Mouse (Mus musculus): ENCODE data around the gene Map3k5. TPM values are rescaled to one million over a fixed set of nuclear protein-coding genes. Genes with fewer than 3 reads are reported as not detected.
A peak's percentile ranks its signal among the peaks of the same experiment; 100 is the strongest.

Gene Map3k5
- polyA plus RNA-seq, 1 experiment from 2014 or later: 1.3 TPM

- Histone ChIP-seq H3K4me2 (no peak overlapping the region), H3K27me3 (replicated peaks) (no peaks in the 10 kb centered on the region), H3K27ac (peak overlapping the region; percentile 73; the same call in 1 of the 2 replicates), H3K36me3 (peaks cover 6% of the 10 kb centered on the region; the same call in 1 of the 2 replicates), H3K4me3 (no peak overlapping the region), H3K4me1 (peaks cover 39% of the 10 kb centered on the region), H3K9ac (no peak overlapping the region), H3K9me3 (replicated peaks) (no peaks in the 10 kb centered on the region)
- 79% methylated on average over 1 of the region's 1 CpGs for WGBS (ENCODE audit: insufficient replicate concordance)
- ATAC-seq: no peak
Measured at GRCm38 (mm10) chr10:20136505-20136904, 202.2 kb downstream of the Map3k5 start.

DNA sequence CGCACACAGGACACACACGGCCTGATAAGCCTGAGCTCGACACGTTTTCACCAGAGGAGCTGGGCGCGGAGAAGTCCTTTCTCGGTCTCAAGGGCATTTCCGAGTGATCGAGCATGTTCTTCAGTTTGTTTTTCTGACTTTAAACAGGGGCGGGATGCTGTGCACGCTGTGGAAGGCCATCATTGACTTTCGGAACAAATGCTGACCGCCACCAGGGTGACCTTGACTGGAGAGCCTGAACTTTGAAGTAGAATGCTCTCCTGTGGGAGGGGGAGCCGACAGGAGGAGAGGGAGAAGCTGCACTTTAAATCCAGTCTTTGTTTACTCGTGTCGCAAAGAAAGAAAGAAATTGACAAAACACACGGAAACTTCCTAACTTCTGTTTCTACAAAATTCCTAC, 207.1 kb downstream of the Map3k5 start:
- no peak overlapping the region for H3K27ac ChIP-seq
- ATAC-seq: no peak
- 77% methylated on average over 17 of the region's 17 CpGs for WGBS (ENCODE audit: insufficient replicate concordance)

DNA sequence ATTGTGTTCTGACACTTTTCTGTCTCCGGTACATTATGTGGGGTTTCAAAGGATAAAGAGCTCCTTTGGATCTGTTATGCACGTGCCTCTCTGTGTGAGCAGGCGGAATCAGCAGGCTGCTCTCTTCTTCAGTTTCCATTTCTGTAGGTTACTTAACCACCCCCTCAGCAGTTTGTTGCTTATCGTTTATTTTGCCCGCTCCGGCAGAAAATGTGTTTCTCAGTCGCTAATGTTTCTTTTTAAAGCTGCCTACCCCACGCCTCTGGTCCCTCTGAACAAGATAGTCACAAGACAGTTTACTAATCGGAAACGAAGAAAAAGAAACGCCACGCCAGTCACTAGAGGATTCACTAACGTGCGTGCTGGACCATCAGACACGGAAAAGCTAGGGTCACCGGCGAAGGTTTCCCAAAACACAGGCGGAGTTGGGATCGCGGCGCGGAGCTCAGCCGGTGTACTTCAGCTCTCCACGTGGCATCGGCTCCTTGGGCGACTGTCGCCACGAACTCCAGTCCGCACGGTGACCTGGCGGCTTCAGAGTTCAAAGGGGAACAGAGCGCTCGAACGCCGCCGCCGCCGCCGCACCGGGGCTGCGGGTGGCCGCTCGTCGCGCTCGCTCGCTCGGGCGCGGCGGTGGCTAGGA, 214.0 kb downstream of the Map3k5 start, which contains the start of gene Map7:
TSS of gene Map7 (plus strand) at position 342 of the 643 bp plus-strand sequence.
- Histone ChIP-seq H3K27me3 (replicated peaks) (peaks cover 42% of the 10 kb centered on the region), H3K9ac (peak within 1 kb of the TSS; percentile 78), H3K27ac (peak within 1 kb of the TSS; percentile 20; the same call in 1 of the 2 replicates), H3K36me3 (no peaks in the 10 kb centered on the region), H3K4me3 (peak within 1 kb of the TSS; percentile 75), H3K4me1 (peaks cover 27% of the 10 kb centered on the region), H3K4me2 (peak within 1 kb of the TSS; percentile 99), H3K9me3 (replicated peaks) (no peaks in the 10 kb centered on the region)
- ATAC-seq: no peak; the same call in 1 of the 2 replicates
- 3% methylated on average over 51 of the region's 51 CpGs for WGBS (ENCODE audit: insufficient replicate concordance)

More for the DNA sequence above, 207.1 kb downstream of the Map3k5 start:
- H3K4me3 ChIP-seq: no peak overlapping the region
- no peaks in the 10 kb centered on the region for H3K9me3 ChIP-seq (replicated peaks)
- no peak overlapping the region for H3K4me2 ChIP-seq
- H3K27me3 ChIP-seq (replicated peaks): peaks cover 1% of the 10 kb centered on the region; the same call in 1 of the 2 replicates
- H3K9ac ChIP-seq: no peak overlapping the region
- peaks cover 4% of the 10 kb centered on the region; the same call in 1 of the 2 replicates for H3K36me3 ChIP-seq
- H3K4me1 ChIP-seq: peaks cover 10% of the 10 kb centered on the region

DNA sequence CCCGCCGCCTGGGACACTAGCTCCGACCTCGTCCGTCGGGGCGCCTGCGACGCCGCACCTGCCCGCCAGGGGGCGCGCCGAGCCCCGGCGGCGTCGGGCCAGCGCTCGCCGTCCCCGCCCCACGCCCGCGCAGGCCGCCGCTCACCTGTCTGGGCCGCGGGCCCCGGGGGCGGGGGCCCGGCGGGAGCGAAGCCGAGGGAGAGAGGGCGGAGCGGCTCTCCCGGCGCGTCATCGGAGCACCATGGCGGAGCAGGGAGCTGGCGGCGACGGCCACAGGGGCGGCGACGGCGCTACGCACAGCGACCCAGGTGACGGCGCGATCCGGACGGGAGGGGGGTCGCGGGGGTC, 214.5 kb downstream of the Map3k5 start:
- Histone ChIP-seq H3K4me2 (peak overlapping the region; percentile 99), H3K4me1 (peaks cover 32% of the 10 kb centered on the region), H3K36me3 (no peaks in the 10 kb centered on the region), H3K27ac (peak overlapping the region; percentile 20; the same call in 1 of the 2 replicates), H3K4me3 (peak overlapping the region; percentile 75), H3K9me3 (replicated peaks) (no peaks in the 10 kb centered on the region), H3K9ac (peak overlapping the region; percentile 78), H3K27me3 (replicated peaks) (peaks cover 42% of the 10 kb centered on the region)
- peak; percentile 86 for ATAC-seq
- WGBS (ENCODE audit: insufficient replicate concordance): under 1% methylated on average over 48 of the region's 58 CpGs

GRCm38 (mm10) chr10:20149121-20149834, 215.0 kb downstream of the Map3k5 start:
- no peaks in the 10 kb centered on the region for H3K36me3 ChIP-seq
- peak overlapping the region; percentile 75 for H3K4me3 ChIP-seq
- peak overlapping the region; percentile 20; the same call in 1 of the 2 replicates for H3K27ac ChIP-seq
- no peaks in the 10 kb centered on the region for H3K9me3 ChIP-seq (replicated peaks)
- H3K4me2 ChIP-seq: peak overlapping the region; percentile 99
- H3K4me1 ChIP-seq: peaks cover 33% of the 10 kb centered on the region
- peaks cover 42% of the 10 kb centered on the region for H3K27me3 ChIP-seq (replicated peaks)
- peak; percentile 61 for ATAC-seq
- peak overlapping the region; percentile 78 for H3K9ac ChIP-seq
- under 1% methylated on average over 54 of the region's 74 CpGs for WGBS (ENCODE audit: insufficient replicate concordance)

DNA sequence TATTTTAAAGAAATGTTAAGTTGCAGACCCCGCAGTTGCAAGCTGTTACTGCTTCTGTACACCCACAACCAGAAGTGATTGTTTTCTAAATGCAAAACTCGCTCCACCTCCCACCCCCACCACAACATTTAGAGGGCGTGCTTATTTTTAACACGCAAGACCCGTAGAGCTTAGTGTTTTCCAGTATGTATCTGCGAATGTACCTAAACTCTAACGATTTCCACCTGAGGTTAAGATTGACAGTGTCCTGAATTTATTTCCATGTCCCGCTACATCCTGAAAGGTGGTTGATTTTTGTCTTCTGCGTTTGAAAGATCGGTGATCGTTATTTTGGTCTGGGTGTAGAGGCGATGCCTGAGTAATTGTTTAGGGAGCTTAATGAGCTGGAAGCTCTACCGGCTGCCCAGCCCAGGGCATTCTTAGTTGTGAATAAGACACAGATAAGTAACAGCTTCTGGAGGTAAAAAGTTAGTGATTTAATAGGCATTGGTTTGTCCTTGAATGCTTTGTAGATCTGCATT, 215.6 kb downstream of the Map3k5 start:
- Histone ChIP-seq H3K9me3 (replicated peaks) (no peaks in the 10 kb centered on the region), H3K27me3 (replicated peaks) (peaks cover 42% of the 10 kb centered on the region), H3K27ac (no peak overlapping the region), H3K4me1 (peaks cover 35% of the 10 kb centered on the region), H3K4me3 (peak overlapping the region; percentile 75), H3K4me2 (peak overlapping the region; percentile 99), H3K9ac (peak overlapping the region; percentile 78; the same call in 1 of the 2 replicates), H3K36me3 (no peaks in the 10 kb centered on the region)
- 9% methylated on average over 13 of the region's 13 CpGs for WGBS (ENCODE audit: insufficient replicate concordance)
- ATAC-seq: no peak

DNA sequence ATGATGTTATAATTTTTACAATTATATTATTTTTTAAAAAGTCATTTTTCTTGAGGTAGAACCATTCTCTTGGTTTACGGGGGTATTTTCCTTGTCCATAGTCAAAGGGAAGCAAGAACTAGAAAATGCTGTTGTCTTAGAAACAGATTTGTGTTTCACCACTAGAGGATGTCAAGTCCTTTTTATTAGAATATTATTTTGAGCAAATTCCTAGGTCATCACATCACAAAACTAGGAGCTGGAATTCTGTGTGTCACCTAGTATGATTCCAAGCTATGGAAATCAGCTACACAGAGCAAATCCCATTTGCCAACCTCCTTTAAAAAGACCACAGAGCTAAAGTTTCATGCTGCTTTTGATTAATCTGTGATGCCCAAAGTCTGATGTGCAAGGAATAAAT, 217.9 kb downstream of the Map3k5 start:
- H3K9ac ChIP-seq: no peak overlapping the region
- H3K36me3 ChIP-seq: no peaks in the 10 kb centered on the region
- no peak overlapping the region for H3K4me3 ChIP-seq
- H3K4me1 ChIP-seq: peaks cover 45% of the 10 kb centered on the region
- ATAC-seq: no peak
- no peak overlapping the region for H3K4me2 ChIP-seq
- peaks cover 33% of the 10 kb centered on the region for H3K27me3 ChIP-seq (replicated peaks)
- no peak overlapping the region for H3K27ac ChIP-seq
- no peaks in the 10 kb centered on the region for H3K9me3 ChIP-seq (replicated peaks)
- WGBS (ENCODE audit: insufficient replicate concordance): 85% methylated on average over 1 of the region's 1 CpGs

GRCm38 (mm10) chr10:20153507-20153906, 219.2 kb downstream of the Map3k5 start:
- Histone ChIP-seq H3K27me3 (replicated peaks) (peaks cover 20% of the 10 kb centered on the region), H3K36me3 (no peaks in the 10 kb centered on the region), H3K9ac (no peak overlapping the region), H3K4me2 (no peak overlapping the region), H3K4me3 (no peak overlapping the region), H3K9me3 (replicated peaks) (no peaks in the 10 kb centered on the region), H3K4me1 (peaks cover 38% of the 10 kb centered on the region), H3K27ac (no peak overlapping the region)
- ATAC-seq: no peak
- 58% methylated on average over 2 of the region's 2 CpGs for WGBS (ENCODE audit: insufficient replicate concordance)

DNA sequence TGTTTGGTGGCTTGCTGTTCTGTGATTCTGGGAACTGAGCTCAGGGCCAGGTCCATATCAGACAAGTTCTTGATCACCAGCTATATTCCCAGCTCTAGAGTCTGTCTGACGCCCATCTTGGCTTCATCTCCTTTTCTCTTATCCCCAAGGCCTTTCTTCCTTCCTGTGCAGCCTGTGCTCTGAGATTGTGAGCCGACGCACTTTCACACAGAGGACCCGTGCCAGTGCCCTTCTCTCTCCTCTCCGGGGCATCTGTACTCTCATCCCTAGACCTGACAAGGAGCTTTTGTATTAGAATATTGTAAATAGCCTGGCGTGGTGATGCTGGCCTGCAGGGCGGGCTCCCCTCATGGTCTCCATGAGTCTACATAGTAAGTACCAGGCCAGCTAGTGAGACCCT, 221.1 kb downstream of the Map3k5 start:
- 25% methylated on average over 7 of the region's 7 CpGs for WGBS (ENCODE audit: insufficient replicate concordance)
- H3K4me2 ChIP-seq: no peak overlapping the region
- no peak overlapping the region for H3K4me3 ChIP-seq
- H3K27me3 ChIP-seq (replicated peaks): peaks cover under 1% of the 10 kb centered on the region
- H3K9ac ChIP-seq: no peak overlapping the region
- peak; percentile 40; the same call in 1 of the 2 replicates for ATAC-seq
- H3K27ac ChIP-seq: no peak overlapping the region
- H3K4me1 ChIP-seq: peaks cover 19% of the 10 kb centered on the region
- H3K9me3 ChIP-seq (replicated peaks): no peaks in the 10 kb centered on the region
- H3K36me3 ChIP-seq: no peaks in the 10 kb centered on the region

DNA sequence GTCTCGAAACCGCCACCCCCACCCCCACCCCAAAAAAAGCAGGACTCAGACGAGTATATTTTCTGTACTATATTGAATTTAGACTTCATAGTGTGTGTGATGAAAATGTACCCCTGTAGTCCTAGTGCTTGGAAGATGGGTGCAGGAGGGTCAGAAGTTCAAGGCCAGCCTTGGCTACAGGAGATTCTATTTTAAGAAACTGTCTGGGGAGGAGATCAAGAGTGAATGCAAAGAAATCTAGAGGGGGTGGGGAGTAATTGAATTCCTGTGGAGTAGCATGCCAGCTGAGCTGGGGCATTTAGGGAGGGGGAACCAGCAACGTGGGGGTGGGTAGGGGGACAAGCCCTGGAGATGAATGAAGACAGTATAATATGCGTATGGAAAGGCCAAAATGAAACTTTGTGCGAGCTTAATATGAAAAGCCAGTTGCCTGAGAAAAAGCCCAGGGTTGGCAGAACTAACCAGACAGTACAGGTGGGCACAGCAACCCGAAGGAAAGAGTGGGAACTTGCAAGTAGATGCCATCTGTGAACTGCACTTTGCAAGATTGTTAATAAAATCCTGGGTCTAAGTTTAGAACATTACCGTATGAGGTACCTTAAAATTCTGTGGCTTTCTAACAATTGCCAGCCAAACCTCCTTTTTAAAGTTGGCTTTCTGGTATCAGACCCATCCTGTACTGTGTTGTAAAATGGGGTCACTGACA, 222.9 kb downstream of the Map3k5 start:
- no peak for ATAC-seq

DNA sequence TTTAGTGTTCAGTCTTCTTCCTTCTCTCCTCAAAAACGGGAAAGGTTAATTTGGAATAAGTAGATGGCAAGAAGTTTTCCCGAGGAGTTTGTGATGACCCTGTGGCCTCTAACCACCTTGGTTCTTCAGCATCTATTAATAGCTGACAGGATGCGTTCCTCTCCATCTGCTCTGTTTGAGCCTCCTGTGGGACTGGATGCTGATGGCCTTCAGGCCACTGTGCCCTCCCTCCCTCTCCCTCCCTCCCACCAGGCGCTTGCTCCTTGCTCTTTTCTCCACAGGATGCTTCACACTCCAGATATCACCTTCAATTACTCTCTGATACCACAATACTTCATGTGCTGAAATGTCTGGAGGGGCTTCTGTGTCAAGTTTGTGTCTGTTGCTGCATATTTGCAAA, 224.5 kb downstream of the Map3k5 start:
- no peak for ATAC-seq
- H3K4me1 ChIP-seq: peaks cover 25% of the 10 kb centered on the region
- H3K27me3 ChIP-seq (replicated peaks): no peaks in the 10 kb centered on the region
- no peak overlapping the region for H3K27ac ChIP-seq
- H3K4me2 ChIP-seq: no peak overlapping the region
- no peaks in the 10 kb centered on the region for H3K9me3 ChIP-seq (replicated peaks)
- WGBS (ENCODE audit: insufficient replicate concordance): 47% methylated on average over 4 of the region's 4 CpGs
- H3K9ac ChIP-seq: no peak overlapping the region
- H3K4me3 ChIP-seq: no peak overlapping the region
- no peaks in the 10 kb centered on the region for H3K36me3 ChIP-seq

More for the DNA sequence above, 222.9 kb downstream of the Map3k5 start:
- no peak overlapping the region for H3K27ac ChIP-seq
- H3K4me2 ChIP-seq: no peak overlapping the region
- no peak overlapping the region for H3K9ac ChIP-seq
- no peaks in the 10 kb centered on the region for H3K9me3 ChIP-seq (replicated peaks)
- H3K27me3 ChIP-seq (replicated peaks): no peaks in the 10 kb centered on the region
- H3K4me3 ChIP-seq: no peak overlapping the region
- peaks cover 31% of the 10 kb centered on the region for H3K4me1 ChIP-seq
- no peaks in the 10 kb centered on the region for H3K36me3 ChIP-seq
- 68% methylated on average over 8 of the region's 8 CpGs for WGBS (ENCODE audit: insufficient replicate concordance)
